Mouse (Mus musculus) lung, adult 2 months (tissue): ENCODE measurements around the gene Cdh16. TPM values are rescaled to one million over a fixed set of nuclear protein-coding genes. Genes with fewer than 3 reads are reported as not detected.
A peak's percentile ranks its signal among the peaks of the same experiment; 100 is the strongest.
"Not testable (repeated sequence)": the region's sequence is repeated elsewhere in the genome, so short reads cannot be mapped to it uniquely, and the experiment has no call there.

Experiments
- DNase-seq: peaks from one replicate; pipeline ENCODE4 v3.0.0; 2022
- H3K4me1 ChIP-seq: fragments of 200-500 bp; 2 replicates; pipeline ENCODE4 v1.6.1; 2011; ENCODE audit warnings: low read length; ENCODE audit not compliant: control insufficient read depth, insufficient read depth
- H3K4me3 ChIP-seq: fragments of 200-500 bp; replicated peaks from 2 replicates; pipeline ENCODE3; 2011; ENCODE audit warnings: low read depth, mild to moderate bottlenecking, control low read depth, low read length; ENCODE audit errors: extremely low read depth
- CTCF ChIP-seq: fragments of 200-500 bp; IDR thresholded peaks from 2 replicates; pipeline ENCODE4 v1.5.1; 2011; ENCODE audit warnings: mild to moderate bottlenecking, low read length, control low read depth; ENCODE audit not compliant: insufficient read depth
- POLR2A ChIP-seq: fragments of 200-500 bp; IDR thresholded peaks from 2 replicates; pipeline ENCODE4 v1.6.1; 2011; ENCODE audit warnings: low read depth, mild to moderate bottlenecking, control low read depth, low read length, borderline replicate concordance; ENCODE audit errors: extremely low read depth
- WGBS: fragments of 180-500 bp; shearing (Covaris S2); methylation state at CpG from one replicate; pipeline ENCODE4 v1.1.7; 2018; 5-methylcytosine and 5-hydroxymethylcytosine counted together
- polyA plus RNA-seq: library from polyadenylated mRNA; depleted of rRNA; stranded (reverse); fragments of >200 nt; gene quantifications from 2 replicates; pipeline ENCODE4 v1.2.3, GENCODE M21; 2012

The Cdh16 gene
- polyA plus RNA-seq, 1 experiment = 16.2 TPM

GRCm38 (mm10) chr8:104584522-104584921, 39.7 kb downstream of the Cdh16 start:
- WGBS = 45% methylated on average over 1 of the region's 1 CpGs
- Histone ChIP-seq H3K4me1 (no peaks in the 10 kb centered on the region), H3K4me3 (no peak overlapping the region)
- no peak for DNase-seq
- TF ChIP-seq POLR2A = no peak
- no peak for TF ChIP-seq CTCF

- WGBS = 79% methylated on average over 17 of the region's 17 CpGs
- not testable (repeated sequence) for H3K4me3 ChIP-seq, DNase-seq, H3K4me1 ChIP-seq
Measured at GRCm38 (mm10) chr8:104577606-104578005, 46.6 kb downstream of the Cdh16 start.

- no peaks in the 10 kb centered on the region for H3K4me1 ChIP-seq
- no peak overlapping the region for H3K4me3 ChIP-seq
- DNase-seq = no peak
- TF ChIP-seq CTCF (no peak), POLR2A (no peak)
- WGBS = 94% methylated on average over 3 of the region's 3 CpGs
Measured at GRCm38 (mm10) chr8:104576820-104577219, 47.4 kb downstream of the Cdh16 start.

DNA sequence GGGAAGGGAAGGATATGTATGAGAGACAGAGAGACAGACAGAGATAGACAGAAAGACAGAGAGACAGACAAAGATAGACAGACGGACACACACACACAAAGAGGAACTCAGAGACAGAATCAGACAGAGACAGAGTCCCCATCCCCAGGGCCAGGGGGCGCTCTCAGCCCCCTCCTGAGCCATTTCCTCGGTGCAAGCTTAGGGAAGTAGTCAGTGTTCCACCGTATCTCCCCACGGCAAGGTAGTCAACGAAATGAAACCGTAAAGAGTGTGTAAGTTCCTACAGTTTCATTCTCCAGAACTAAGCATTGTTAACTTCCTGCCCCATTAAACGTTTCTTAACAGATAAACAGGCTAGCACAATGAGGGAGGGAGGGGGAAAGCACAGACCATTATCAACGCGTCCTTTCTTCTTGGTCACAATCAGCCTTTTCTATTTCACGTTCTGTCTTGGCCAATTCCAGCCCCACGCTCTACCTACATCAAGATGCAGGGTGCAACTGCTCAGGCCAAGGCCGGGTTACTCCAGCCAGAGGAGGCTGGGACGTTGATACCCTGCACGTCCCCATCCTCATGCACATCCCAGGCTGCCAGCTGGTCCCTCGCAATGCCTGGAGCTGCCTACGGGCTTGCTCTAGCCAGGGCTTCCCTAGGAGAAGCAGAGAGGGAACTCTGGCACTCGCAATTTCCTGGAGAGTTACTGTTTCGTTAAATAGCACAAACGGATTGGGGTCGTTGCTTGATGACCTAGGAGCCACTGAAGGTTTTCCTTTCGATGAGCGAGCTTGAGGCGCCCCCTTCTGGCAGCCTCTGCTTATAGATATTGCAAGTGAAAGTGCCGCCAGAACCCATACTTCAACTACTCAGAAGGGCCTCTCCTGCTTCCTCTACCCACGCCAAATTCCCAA, 53.5 kb downstream of the Cdh16 start:
- peak overlapping the region; percentile 84 for H3K4me3 ChIP-seq
- DNase-seq = peak; percentile 80
- TF ChIP-seq CTCF = peak; percentile 67
- no peak for TF ChIP-seq POLR2A
- 4% methylated on average over 26 of the region's 26 CpGs for WGBS
- H3K4me1 ChIP-seq = peaks cover 3% of the 10 kb centered on the region; the same call in 1 of the 2 replicates

DNA sequence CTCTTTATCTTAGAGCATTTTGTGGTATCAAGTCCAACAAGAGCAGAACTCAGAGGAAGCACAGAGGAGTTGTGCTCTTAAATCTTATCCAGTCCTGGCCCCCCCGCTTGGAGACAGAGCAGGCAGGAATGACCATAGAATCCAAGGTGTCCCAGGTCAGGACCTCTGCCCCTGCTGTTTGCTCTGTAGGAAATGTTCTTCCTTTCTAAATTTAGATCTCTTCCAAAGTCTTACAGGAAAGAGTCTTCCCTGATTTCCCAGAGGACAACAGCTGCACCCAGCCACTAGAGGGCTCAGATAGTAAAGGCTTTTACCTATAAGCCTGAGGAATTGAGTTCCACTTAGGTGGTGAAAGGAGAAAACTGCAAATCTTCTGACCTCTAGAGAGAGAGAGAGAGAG, 54.6 kb downstream of the Cdh16 start:
- WGBS = 37% methylated on average over 1 of the region's 1 CpGs
- Histone ChIP-seq H3K4me1 (peaks cover 6% of the 10 kb centered on the region), H3K4me3 (no peak overlapping the region)
- TF ChIP-seq CTCF (0 out of 2 replicates have a peak, but pooled peaks have one; percentile 1), POLR2A (no peak)
- no peak for DNase-seq

- DNase-seq = no peak
- 94% methylated on average over 5 of the region's 5 CpGs for WGBS
- no peak overlapping the region for H3K4me3 ChIP-seq
- TF ChIP-seq CTCF (no peak), POLR2A (no peak)
- H3K4me1 ChIP-seq = peaks cover 2% of the 10 kb centered on the region
Measured at GRCm38 (mm10) chr8:104565457-104565798, 58.8 kb downstream of the Cdh16 start.

GRCm38 (mm10) chr8:104564633-104565456, 59.4 kb downstream of the Cdh16 start:
- peaks cover 2% of the 10 kb centered on the region for H3K4me1 ChIP-seq
- 12% methylated on average over 22 of the region's 22 CpGs for WGBS
- TF ChIP-seq CTCF (peak; percentile 84), POLR2A (no peak)
- DNase-seq = peak; percentile 74
- no peak overlapping the region for H3K4me3 ChIP-seq

- Histone ChIP-seq H3K4me1 (peaks cover 2% of the 10 kb centered on the region), H3K4me3 (no peak overlapping the region)
- TF ChIP-seq POLR2A = no peak
- TF ChIP-seq CTCF = no peak
- DNase-seq = no peak
Measured at GRCm38 (mm10) chr8:104560731-104561130, 63.5 kb downstream of the Cdh16 start.

GRCm38 (mm10) chr8:104557226-104557625, 67.0 kb downstream of the Cdh16 start:
- no peak overlapping the region for H3K4me3 ChIP-seq
- no peak for DNase-seq
- H3K4me1 ChIP-seq = 0 out of 2 replicates have a peak, but pooled peaks cover 2% of the 10 kb centered on the region
- no peak for TF ChIP-seq POLR2A
- no peak for TF ChIP-seq CTCF
- WGBS = 48% methylated on average over 7 of the region's 7 CpGs
